Mouse (Mus musculus) retina, postnatal 1 day (tissue): ENCODE data around the gene Vps18.

Source experiments
- DNase-seq: peaks from one replicate; pipeline ENCODE4 v3.0.0-alpha.2; 2012

Vps18 gene

DNA sequence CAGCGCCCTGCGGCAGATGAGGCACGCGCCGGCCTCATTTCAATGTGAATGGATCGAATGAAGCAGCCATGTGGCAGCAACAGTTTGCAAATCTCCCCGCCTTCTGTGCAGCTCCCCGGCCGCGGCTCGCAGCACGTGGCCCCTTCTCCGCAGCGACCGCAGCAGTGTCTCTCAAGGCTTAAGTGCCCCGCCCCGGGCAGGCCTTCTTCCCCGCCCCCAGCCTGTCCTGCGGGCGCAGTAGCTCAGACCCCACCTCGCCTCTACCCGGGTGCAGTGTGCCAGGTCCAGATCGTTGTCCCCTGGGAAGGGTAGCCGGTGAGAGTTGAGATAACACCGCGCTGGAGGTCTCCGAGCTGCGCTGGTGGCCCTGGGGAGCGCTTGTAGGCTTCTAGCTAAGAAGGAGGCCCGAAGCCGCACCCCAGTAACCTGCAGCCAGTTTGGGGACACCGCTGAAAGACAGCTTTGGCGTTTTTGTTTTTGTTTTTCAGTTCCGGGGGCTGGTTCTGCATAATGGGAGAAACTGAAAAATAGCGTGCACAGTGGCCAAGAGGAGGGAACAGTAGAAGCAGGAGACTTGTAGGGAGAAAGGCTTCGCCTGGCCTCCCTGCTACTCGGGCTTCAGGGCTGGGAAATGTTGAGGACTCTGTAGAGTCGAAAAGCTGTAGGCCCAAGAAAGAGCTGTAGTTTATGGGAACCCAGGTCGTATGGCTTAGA, 34.2 kb downstream of the Vps18 start:
- DNase-seq = peak; percentile 96

DNA sequence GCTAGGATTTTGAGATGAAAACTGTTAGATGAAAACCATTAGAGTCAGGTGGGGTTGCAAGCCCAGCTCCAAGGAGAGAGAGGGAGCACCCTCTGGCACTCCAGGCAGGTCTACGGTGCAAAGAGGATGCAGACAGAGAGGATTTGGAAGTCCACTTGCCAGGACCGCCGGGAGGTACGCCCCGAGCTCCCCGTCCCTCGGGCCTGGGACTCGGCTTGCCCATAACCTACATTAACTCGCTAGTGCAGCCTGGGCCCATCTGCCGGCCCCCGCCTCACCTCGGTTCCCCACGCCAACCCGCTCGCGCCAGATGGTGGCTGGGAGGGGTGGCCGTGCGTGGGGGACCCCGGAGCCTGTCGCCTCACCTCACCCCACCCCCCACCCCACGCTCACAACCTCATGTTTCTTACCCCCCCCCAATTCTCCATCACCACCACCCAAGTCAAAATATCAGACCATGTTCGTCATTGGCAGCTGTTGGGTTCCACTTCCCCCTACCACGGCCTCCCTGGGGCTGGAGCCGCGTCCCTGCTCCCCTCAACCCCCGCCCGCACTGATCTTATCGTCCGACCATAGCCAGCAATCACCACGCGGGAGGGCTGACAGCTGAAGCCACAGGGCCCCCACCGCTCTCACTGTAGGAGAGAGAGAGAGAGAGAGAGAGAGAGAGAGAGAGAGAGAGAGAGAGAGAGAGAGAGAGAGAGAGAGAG, 35.5 kb downstream of the Vps18 start:
- DNase-seq = peak; percentile 80

DNA sequence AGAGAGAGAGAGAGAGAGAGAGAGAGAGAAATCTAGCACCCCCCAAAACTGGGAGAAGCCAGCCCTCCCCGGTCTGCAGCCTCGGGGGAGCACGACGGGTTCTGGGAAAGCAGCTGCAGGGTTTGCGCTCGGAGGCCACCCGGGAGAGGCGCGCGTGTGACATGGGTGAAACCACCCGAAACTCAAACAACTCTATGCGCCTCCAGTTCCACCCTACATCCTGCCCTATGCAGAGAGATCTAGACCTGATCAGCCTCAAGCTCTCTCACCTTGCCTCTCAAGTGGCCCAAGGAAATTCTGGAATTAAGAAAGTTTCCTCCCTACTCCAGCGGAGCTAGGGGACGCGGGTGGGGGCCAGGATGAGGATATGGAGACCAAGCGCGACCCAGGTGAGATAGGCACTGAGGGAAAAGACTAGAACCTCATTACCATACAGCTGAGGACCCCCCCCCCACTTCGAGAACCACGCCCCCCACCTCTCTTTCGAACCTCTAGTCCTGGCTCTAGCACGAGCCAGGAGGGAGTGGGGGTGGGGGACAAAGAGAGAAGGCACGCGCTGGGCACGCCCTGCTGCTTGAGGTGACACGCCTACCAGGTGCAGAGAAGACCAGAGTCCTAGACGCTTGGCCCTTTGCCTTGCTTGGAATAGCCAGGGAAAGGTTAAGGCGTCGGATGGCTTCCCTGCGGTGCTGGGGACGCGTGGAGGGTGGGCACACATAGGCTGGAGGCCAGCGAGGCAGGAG, 36.2 kb downstream of the Vps18 start:
- peak; percentile 61 for DNase-seq

DNA sequence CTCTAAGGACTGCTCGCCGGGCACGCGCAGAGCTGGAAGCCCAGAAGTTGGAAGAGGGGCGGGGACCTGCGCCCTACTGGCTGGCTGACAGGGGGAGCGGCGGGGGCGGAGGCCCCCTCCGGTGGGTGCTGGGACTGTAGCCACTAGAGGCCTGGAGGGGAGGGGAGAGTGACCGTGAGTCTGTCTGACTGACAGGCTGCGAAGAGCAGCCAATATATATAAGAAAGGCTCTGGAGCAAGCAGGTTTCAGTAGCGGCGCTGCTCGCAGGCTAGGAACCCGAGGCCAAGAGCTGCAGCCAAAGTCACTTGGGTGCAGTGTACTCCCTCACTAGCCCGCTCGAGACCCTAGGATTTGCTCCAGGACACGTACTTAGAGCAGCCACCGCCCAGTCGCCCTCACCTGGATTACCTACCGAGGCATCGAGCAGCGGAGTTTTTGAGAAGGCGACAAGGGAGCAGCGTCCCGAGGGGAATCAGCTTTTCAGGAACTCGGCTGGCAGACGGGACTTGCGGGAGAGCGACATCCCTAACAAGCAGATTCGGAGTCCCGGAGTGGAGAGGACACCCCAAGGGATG, 37.1 kb downstream of the Vps18 start, which contains the start of gene Dll4:
Gene Dll4 (plus strand): TSS at position 217 of the 576 bp plus-strand sequence.
- peak; percentile 92 for DNase-seq

DNA sequence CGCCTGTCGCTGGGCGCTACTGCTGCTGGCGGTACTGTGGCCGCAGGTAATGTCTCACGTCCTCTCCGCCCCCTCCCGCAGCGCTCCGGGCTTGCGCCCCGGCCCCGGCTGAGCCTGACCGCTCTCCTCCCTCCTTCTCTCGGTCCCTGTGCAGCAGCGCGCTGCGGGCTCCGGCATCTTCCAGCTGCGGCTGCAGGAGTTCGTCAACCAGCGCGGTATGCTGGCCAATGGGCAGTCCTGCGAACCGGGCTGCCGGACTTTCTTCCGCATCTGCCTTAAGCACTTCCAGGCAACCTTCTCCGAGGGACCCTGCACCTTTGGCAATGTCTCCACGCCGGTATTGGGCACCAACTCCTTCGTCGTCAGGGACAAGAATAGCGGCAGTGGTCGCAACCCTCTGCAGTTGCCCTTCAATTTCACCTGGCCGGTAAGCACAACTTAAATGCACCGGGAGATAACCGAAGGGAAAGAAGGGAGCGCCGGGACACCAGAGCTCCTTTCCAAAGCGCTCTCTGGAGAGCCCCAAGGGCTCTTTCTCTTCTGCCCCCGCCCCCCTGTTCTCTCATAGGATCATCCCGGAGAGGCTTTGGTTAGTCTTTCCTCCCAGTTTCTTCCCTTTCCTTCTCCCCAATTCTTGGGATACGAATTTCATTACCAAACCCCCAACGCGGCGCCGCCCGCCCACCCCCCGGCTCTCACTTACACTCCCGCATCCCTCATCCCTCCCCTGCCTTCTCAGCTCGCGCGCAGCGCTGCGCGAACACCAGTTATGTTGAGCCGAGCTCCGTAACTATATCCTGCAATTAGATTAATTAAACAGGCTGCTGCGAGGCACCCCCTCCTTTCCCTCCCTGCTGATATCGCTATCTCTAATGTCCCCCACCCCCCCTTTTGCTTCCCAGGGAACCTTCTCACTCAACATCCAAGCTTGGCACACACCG, 37.9 kb downstream of the Vps18 start:
- peak; percentile 52 for DNase-seq

DNA sequence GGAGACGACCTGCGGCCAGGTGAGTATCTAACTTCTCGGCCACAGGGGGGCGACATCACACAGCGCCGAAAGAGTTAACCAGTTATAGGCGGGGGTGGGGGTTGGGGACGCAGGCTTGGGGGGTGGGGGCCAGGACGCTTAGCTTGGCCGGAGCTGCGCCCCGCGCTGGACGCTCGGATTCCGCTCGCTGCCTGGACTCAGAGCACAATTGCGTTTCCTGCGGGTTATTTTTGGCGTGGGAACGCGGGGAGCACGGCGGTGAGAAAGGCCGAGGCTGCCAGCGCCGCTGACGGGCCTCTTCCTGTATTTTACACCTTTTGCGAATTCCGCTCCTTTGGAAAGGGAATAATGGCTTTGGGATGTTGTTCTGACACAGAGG, 38.6 kb downstream of the Vps18 start:
- peak; percentile 74 for DNase-seq

DNA sequence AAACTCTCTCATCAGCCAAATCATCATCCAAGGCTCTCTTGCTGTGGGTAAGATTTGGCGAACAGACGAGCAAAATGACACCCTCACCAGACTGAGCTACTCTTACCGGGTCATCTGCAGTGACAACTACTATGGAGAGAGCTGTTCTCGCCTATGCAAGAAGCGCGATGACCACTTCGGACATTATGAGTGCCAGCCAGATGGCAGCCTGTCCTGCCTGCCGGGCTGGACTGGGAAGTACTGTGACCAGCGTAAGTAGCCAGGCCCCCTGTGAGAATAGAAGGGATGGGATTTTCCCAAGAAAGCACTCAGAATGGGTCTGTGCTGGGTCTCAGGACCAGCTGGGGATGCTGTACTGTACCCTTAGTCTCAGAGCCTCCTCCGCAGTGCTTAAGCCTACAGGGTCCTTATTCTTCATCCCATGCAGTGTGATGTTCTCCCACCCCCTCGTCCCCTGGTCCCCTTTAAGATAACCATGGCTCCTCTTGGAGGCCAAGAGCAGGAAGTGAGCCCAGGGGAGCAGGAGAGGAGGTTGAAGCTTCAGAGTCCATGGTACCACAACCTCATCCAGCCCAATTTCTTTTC, 39.5 kb downstream of the Vps18 start:
- no peak for DNase-seq

DNA sequence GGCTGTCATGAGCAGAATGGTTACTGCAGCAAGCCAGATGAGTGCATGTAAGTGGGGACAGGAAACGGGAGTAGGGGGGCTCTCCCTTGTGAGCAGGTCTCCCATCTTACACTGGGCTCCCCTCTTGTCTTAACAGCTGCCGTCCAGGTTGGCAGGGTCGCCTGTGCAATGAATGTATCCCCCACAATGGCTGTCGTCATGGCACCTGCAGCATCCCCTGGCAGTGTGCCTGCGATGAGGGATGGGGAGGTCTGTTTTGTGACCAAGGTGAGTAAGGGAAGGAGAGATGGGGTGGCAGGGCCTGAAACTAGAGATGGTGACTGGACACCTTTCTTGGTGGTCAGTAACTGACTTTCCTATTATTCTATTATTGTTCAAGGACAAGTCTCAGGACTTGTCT, 40.0 kb downstream of the Vps18 start:
- DNase-seq = no peak

DNA sequence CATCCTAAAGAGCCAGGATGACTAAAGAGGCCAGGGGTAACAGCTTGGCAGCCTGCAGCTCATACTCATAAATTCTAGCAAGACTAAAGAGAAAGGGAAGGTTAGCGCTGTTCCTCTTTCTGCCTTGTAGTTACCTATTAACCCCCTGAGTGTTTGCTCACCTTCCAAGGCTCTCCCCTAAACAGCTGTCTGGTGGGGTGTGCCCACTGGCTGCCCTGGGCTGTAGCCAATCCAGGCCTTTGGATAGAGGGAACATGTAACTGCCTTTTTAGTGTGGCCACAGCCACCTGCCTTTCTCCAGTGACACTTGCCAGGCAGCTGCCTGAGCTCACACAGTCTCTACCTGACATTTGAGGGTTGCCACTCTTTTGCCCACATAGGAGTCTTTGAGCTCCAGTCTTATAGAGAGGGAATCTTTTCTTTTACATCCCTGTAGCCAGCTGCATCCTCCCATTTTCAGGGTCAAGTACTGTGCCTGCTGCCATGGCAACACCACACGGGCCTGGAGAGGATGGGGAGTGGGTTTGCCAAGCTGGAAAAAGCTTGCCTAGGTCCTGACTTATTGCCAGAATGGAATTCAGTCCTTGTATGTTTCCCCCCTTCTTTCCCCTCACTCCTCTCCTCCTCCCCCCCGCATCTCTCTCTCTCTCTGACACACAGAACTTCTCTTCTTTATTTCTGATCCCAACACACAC, 40.7 kb downstream of the Vps18 start:
- no peak for DNase-seq

DNA sequence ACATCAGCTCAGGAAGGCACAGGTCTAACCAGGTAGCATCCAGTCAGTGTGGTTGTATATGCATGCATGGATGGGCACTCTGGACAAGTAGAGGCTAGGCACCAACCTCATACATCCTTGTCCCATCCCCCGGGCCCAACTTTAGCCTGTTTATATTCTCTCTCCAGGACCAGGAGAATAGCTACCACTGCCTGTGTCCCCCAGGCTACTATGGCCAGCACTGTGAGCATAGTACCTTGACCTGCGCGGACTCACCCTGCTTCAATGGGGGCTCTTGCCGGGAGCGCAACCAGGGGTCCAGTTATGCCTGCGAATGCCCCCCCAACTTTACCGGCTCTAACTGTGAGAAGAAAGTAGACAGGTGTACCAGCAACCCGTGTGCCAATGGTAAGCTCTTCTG, 42.3 kb downstream of the Vps18 start:
- no peak for DNase-seq

DNA sequence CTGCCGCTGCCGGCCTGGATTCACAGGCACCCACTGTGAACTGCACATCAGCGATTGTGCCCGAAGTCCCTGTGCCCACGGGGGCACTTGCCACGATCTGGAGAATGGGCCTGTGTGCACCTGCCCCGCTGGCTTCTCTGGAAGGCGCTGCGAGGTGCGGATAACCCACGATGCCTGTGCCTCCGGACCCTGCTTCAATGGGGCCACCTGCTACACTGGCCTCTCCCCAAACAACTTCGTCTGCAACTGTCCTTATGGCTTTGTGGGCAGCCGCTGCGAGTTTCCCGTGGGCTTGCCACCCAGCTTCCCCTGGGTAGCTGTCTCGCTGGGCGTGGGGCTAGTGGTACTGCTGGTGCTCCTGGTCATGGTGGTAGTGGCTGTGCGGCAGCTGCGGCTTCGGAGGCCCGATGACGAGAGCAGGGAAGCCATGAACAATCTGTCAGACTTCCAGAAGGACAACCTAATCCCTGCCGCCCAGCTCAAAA, 43.7 kb downstream of the Vps18 start:
- DNase-seq = no peak

DNA sequence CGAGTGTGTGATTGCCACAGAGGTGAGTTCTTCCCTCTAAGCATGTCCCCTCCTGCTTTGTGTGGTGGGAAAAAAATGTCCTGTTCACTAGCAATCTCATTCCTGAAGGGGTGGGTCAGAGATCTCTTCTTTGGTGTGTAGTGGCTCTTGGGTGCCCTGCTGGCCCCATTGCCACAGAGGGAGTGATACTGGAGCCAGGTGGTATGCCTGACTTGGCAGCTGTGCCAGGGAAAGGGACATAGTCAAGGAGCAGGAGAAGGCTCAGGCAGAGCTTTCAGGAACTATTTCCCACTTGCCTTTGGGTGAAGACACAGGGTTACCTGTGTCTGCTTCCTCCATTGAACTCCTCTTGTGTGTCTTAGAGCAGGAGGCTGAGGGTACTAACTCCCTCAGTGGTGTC, 45.6 kb downstream of the Vps18 start:
- no peak for DNase-seq

DNA sequence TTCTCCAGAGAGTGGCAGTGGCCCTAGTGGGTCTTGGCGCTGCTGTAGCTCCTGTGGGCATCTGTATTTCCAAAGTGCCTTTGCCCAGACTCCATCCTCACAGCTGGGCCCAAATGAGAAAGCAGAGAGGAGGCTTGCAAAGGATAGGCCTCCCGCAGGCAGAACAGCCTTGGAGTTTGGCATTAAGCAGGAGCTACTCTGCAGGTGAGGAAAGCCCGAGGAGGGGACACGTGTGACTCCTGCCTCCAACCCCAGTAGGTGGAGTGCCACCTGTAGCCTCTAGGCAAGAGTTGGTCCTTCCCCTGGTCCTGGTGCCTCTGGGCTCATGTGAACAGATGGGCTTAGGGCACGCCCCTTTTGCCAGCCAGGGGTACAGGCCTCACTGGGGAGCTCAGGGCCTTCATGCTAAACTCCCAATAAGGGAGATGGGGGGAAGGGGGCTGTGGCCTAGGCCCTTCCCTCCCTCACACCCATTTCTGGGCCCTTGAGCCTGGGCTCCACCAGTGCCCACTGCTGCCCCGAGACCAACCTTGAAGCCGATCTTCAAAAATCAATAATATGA, 46.5 kb downstream of the Vps18 start:
- DNase-seq = no peak

DNA sequence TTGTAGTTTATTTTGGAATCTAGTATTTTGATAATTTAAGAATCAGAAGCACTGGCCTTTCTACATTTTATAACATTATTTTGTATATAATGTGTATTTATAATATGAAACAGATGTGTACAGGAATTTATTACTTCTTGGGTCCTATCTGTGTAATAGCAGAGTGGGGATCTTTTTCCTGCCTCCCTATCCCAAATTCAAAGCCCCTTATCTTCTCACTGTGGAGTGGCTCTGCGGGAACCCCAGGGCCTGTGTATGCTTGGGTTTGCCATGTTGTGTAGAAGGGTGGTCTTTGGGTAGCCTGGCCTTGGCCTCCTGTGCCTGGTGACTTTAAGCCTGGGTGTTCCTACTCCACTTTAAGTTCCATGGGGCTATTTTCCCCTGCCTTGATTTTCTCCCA, 47.0 kb downstream of the Vps18 start:
- DNase-seq = no peak

DNA sequence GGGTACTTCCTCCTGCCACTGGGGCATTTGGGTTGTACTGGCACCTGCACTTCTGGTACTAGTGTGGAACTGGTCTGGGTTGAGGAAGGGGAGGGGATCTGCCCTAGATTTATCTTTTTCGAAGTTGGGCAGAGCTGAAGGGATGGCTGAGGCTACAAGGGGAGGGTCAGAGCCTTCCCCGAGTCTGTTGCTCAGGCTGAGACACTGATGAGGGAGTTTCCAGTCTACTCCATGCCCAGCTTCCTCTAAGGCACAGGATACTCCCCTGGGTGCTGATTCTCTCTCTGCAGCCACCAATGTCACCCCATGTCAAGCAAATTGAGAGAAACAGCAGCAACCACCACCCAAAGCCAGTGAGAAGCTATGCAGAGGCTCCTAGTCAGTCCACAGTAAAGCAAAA, 47.5 kb downstream of the Vps18 start:
- DNase-seq = no peak

DNA sequence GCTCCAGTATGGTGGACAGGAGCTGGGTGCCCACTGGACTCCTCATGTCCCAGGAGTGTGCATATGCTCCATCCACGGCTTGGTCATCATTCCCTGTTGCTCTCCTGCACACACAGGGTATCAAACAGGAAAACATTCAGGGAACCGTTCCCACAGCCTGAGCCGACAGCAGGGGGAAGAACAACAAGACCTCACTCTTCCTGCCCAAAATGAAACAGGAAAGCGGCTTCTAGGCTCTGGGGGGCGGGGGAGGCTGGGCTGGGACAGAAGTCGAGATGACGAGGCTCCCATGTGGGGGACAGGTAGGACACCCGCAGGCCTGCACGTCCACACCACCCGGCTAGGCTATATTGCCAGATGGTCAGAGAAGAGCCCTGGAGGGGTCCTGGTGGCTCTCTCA, 47.9 kb downstream of the Vps18 start:
- DNase-seq = no peak

DNA sequence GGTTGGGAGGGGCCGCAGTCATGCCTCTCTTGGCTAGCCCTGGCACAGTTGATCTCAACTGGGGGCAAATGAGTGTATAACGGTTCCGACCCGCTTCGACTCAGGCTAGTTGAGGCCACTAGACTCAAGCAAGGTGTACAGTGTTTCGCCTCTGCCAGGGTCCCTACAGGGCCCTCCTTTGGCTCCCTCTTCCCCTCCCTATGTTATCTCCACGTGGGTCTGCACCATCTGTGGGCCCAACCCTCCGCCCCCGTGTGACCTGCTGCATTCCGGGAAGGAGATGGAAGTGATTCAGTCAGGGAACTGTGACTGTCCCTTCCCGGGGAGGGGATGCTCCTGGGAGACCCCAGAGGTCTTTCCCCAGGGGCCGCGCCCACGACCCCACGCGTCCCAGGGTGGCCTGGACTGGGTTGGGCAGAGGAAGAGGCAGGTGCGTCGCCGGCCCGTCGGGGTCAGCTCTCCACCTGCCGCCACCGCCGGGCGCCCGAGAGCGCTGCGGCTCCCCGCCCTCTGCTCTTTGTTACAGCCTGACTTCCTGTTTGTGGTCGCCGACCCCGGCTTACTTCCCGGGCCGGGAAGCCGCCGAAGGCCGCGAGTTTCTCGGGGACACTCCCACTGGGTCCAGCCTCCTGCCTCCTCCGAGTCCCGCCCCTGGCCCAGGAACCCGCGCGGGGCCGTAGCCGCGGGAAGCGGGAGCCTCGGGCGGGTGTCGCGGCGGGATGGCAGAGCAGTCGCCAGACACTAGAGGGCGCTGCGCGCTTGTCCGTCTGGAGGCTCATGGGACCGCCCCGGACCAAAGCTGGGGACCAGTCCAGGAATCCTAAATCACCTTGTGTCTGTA, 49.1 kb downstream of the Vps18 start:
- peak; percentile 90 for DNase-seq

DNA sequence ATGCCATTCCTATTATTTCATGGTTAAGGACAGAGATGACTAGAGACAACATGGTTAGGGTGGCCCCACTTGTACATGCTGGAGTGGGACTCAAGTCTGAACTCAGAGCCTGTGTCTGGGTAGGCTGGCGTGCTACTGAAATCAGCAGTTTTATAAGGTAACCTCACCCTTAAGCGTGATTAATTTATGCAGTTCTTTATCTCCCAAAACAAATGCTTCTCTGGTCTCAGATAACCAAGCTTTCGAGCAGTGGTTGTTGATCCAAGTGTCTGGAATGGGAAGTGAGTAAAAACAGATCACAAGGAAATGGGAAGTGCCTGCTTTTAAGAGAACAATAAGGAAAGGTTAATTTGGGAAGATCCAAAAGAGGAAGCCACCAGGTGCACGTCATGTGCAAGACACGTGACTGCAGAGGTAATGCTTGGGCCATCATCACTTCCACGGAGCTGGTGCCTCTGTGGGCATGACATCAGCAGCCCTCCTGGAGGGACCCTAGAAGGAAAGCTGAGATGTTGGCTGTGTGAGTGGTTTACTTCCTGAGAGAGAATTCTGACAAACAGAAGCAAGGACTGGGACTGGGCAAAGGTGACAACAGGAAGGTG, 56.1 kb downstream of the Vps18 start:
- no peak for DNase-seq
